Mouse (Mus musculus) natural killer cell, adult 2 months (primary cell): Measurements from ENCODE around the gene Rexo5.
A peak's percentile ranks its signal among the peaks of the same experiment; 100 is the strongest.

Source experiments
- DNase-seq, 2 experiments: peaks; one replicate each; pipeline ENCODE4 v3.0.0; 2022; ENCODE audit warnings: low spot score in 2 of 2

Gene Rexo5

GRCm38 (mm10) chr7:119887887-119888286 lies 94.1 kb downstream of the Rexo5 start:
- DNase-seq = no peak

- no peak for DNase-seq
These were observed 98.4 kb downstream of the Rexo5 start for GRCm38 (mm10) chr7:119892198-119892597.

GRCm38 (mm10) chr7:119892742-119893141 lies 98.9 kb downstream of the Rexo5 start:
- DNase-seq = no peak

- peak; percentile 1 to 4 for DNase-seq
These were observed 101.2 kb downstream of the Rexo5 start for GRCm38 (mm10) chr7:119894818-119895544.

- DNase-seq = peak; percentile 95
These were observed 102.1 kb downstream of the Rexo5 start, which contains the start of the genes Lyrm1 and Dcun1d3 for GRCm38 (mm10) chr7:119895639-119896512. Gene Lyrm1 (plus strand): TSS chr7:119895861. Gene Dcun1d3 (minus strand): TSS chr7:119896298.

- no peak for DNase-seq
These were observed 103.8 kb downstream of the Rexo5 start for GRCm38 (mm10) chr7:119897521-119898109.

GRCm38 (mm10) chr7:119898247-119898856 lies 104.5 kb downstream of the Rexo5 start:
- DNase-seq = no peak
